Mouse (Mus musculus): Measurements from ENCODE around the gene Ccr10. TPM values are rescaled to one million over a fixed set of nuclear protein-coding genes. Genes with fewer than 3 reads are reported as not detected.
"Not testable (repeated sequence)": the region's sequence is repeated elsewhere in the genome, so short reads cannot be mapped to it uniquely, and the experiment has no call there.

Ccr10 gene
- total RNA-seq, 2 experiments from 2014 or later: 0.18 TPM; not detected in 1

DNA sequence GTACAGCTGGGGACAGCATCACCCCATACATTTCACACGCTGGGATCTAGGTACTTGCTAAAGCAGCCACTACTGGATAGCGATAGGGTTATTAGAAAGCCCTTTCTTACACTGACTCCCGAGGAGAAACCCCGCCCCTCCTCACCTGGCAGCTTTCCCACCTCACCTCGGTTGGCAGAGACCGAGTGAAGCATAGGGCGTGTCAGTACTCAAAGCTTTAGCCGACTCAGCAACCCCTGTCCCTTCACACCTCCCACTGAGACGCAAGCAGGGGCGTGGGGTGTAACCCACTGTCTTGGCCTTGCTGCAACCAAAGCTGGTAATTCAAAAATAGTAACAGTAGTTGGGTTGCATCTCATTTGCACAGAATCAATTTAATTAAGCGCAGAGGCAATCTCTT lies 2.1 kb downstream of the Ccr10 start:
- no peak for DNase-seq (ENCODE audit: low spot score in 2 of 2)

DNA sequence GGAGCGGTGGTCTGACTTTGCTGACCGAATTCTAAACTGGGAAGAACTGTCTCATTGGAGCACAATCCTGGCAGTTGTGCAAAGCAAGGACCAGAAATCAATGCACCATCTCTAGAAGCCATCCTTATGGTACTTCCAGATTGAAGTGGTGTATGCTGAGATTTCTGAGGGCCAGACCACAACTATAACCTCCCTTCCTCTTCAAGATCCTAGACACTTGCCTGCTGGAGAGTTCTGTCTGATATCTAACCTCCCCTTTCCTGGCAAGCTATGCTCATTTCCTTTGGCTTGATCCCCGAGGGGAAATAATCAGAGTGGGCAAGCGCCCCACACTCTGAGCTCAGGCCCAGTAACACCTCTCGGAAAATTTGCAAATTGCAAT lies 2.8 kb downstream of the Ccr10 start:
- DNase-seq (ENCODE audit: low spot score in 2 of 2): no peak

GRCm38 (mm10) chr11:101171721-101172433 lies 3.4 kb downstream of the Ccr10 start:
- DNase-seq (ENCODE audit: low spot score in 2 of 2): peak in 1 of 2 experiments; percentile 80

DNA sequence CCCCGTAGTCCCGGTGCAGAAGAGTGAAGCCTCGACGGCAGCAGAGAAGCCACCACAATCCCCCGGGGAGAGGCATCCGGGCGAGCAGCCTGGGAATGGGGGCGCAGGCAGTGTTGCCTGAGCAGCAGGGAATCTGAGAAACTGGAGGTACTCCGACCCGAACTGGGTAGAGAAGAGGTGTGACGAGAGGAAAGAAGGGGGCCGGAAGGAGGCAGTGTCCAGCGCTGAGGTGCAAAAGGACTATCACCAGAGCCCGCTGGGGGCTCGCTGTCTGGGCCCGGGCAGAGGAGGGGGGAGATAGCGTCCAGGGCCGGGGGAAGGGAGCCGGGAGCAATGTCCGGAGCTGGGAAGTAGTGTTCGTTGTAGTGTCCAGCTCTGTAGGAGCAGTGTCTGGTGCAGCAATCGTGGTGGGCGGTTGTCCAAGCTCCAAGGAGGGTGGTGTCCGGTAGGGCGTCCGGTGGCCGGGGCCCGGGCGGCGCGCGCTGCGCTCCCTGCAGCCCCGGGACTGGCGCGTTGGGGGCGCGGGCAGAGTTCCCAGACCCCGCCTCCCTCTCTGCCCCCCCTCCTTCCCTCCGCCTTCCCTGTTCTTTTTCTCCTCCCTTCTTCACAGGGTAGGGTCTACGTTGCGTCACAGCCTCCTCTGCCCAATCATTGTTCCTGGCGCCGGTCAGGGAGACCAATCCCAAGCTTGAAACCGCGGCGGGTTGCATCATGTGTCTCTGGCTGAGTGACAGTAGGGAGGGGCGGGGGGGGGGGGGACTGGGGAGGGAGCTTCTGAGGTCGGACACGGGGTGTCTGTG lies 4.2 kb downstream of the Ccr10 start, which contains the start of gene Plekhh3:
Plekhh3 (minus strand) TSS at position 541 of the 800 bp plus-strand sequence.
- peak; percentile 95 to 98 for DNase-seq (ENCODE audit: low spot score in 2 of 2)

GRCm38 (mm10) chr11:101170354-101170810 lies 4.9 kb downstream of the Ccr10 start, which contains the start of gene Cntnap1:
Cntnap1 (plus strand) TSS chr11:101170523.
- DNase-seq (ENCODE audit: low spot score in 2 of 2): no peak

GRCm38 (mm10) chr11:101169301-101170107 lies 5.7 kb downstream of the Ccr10 start:
- no peak for DNase-seq (ENCODE audit: low spot score in 2 of 2)

- DNase-seq (ENCODE audit: low spot score in 2 of 2): no peak
Measured at GRCm38 (mm10) chr11:101168301-101168980, 6.8 kb downstream of the Ccr10 start.

DNA sequence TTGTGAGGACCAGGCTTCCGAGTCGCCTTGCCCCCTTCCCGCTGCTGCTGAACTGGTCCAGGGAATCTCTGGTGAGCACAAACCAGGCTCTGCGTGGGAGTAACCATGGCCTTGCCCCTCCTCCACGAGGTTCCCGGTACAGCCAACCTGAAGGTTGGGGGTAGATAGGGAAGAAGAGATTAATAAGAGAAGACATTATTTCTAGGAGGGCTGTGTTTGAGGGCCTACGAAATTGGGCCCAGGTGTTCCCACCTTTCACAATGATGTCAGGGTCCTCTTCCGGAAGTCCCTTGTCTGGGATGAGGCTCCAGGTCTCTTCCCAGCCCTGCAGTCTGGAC lies 7.3 kb downstream of the Ccr10 start:
- no peak for DNase-seq (ENCODE audit: low spot score in 2 of 2)

DNA sequence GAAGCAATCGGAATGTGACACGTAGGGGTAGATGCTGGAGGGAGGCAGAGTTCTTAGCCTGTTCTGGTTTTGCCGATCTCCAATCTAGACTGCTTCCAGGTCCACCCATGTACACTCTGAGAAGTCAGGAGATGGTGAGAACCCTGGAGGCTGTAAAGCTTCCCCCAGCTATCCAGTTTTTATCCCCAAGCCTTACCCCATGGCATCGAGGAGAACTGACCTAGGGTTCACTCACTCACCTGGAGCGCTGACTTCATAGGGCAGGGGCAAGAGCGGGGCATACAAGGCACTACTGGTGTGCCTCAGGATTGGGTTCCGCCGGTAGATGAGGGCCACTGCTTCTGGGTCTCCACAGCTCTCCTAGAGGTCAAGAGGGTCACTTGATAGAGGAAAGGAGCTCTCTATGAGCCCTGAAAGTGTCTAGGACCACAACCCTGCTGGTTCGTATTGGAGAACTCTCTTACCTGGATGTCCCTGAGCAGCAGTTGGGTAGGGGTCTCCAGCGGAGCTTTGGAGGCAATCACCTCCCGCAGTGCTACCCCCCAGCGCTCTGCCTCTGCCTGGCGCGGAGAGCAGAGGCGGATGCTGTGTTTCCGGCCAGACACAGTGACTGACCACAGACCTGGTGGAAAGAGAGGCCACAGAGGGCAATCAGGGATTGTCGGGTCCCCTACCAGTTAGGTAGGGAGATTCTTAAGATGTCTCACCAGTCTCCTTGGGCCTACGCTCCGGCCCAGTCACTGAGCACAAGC lies 7.9 kb downstream of the Ccr10 start:
- DNase-seq (ENCODE audit: low spot score in 2 of 2): no peak

DNA sequence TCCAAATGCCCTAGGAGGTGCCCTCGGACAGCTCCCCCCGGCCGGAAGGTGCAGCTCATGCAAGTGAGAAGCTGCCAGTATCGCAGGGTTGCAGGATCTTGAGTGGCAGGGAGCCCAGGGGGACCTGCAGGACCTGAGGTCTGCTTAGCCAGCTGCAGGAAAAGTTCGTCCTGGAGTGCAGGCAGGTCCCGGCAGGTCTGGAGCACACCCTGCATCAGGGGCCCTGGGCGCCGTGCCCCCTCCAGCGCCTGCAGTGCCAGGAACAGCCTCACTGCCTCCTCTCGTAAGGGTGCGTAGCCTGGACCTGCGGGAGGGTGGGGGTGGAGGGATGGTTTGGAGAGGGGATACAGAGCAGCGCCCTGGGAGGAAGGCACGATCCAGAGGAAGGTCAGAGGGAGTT lies 8.9 kb downstream of the Ccr10 start:
- no peak for DNase-seq (ENCODE audit: low spot score in 2 of 2)

DNA sequence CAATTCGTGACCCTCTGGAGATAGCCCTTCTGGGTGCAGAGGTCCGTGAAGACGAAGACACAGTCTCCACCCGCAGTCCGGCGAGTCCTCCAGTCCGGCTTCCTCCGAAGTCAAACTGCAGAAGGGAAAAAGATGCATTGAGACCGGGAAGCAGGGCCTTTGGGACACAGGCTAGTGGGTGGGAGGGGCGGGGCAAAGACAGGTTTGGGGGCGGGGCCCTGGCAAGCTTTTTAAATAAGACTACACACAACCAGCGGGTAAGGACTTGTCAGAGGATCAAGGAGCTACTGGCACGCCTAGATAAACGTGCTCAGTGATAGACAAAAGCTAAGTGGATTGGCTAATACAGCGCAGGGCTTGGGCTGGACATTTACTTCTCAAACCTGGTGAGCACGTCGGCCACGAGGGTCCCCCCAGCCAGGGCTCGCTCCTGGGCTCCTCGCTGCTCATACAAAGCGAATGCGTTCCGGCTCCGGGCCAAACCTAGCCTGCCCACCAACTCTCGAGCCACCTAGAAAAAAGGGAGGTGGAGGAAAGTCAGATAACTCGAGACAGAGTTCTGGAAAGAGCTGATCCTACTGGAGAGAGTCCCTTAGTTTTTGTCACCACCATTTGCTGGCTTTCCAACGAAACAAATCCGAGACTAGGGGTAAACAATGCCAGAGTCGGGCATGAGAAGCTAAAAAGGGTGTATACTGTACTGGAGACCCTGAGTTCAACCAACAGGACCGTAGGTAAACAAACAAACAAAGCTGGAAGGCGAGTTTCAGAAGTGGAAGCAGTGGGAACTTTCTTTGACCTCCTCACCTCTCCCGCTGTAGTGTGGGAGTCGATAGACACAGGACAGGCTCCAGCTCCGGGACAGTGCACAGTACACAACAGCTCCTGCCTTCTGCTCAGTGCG lies 10.3 kb downstream of the Ccr10 start:
- DNase-seq (ENCODE audit: low spot score in 2 of 2): no peak

GRCm38 (mm10) chr11:101164351-101164665 lies 10.9 kb downstream of the Ccr10 start:
- DNase-seq (ENCODE audit: low spot score in 2 of 2): no peak

GRCm38 (mm10) chr11:101163476-101164350 lies 11.5 kb downstream of the Ccr10 start:
- DNase-seq (ENCODE audit: low spot score in 2 of 2): no peak

DNA sequence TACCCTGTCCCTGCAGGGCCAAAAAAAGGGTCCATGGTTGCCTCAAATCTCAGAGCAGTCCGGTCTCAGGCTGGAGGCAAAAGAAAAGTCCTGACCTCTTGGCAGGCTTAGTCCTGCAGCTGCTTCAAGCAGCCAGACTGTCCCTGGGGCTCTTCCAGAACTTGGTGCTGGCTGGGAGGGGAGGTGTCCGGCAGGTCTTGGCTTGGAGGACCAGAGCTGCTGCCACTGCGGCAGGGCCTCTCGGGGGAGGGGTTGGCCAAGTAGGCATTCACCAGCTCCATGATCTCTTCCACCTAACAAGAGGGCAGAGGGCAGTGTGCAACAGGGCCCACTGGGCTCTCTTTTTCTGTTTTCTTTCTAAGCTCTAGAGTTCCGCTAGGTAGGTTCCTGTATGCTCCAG lies 12.5 kb downstream of the Ccr10 start:
- peak in 1 of 2 experiments; percentile 43 for DNase-seq (ENCODE audit: low spot score in 2 of 2)

- no peak for DNase-seq (ENCODE audit: low spot score in 2 of 2)
Measured at GRCm38 (mm10) chr11:101162301-101162700, 12.9 kb downstream of the Ccr10 start.

DNA sequence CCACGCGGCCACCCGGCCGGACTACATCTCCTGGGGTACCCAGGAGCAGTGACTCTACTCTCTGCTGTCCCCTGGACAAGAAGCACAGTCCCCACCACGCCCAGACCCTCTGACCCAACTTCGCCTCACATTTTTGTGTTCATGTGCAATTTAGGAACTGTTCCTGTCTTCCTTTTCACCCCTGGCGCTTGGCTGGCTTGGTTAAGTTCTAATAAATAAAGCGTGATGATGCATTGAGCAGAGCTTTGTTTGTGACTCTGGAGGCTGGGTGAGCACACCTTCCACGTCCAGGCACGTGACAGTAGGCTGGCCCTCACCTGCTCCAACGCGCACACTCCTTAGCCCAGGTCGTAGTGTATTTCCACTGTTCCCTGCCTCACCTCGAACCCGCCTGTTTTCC lies 13.7 kb downstream of the Ccr10 start:
- DNase-seq (ENCODE audit: low spot score in 2 of 2): no peak

GRCm38 (mm10) chr11:101160981-101161505 lies 14.2 kb downstream of the Ccr10 start:
- not testable (repeated sequence) for DNase-seq (ENCODE audit: low spot score in 2 of 2)

DNA sequence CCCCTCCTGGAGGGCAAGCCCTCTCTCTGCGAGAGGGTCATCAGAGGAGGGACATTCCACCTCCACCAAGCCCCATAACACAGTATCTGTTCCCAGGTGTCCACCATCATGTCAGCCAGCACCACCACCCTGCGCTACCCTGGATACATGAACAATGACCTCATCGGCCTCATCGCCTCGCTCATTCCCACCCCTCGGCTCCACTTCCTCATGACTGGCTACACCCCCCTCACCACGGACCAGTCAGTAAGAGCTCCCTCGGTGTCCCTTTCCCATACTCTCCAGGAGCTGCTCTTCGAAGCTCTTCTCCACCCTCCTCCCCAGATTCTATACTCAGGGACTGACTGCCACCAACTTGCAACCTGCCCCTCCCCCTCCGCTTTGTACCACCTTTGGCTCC lies 15.1 kb downstream of the Ccr10 start:
- DNase-seq (ENCODE audit: low spot score in 2 of 2): not testable (repeated sequence)
